Mouse (Mus musculus): Measurements from ENCODE around the gene Trnp1.

The Trnp1 gene

GRCm38 (mm10) chr4:133498160-133498724 is at the start of gene Trnp1:
Trnp1 (minus strand) TSS chr4:133498550.
- peak in 1 of 2 experiments; percentile 66 for DNase-seq

- peak; percentile 98 for DNase-seq
Measured at GRCm38 (mm10) chr4:133545272-133546231, 47.2 kb upstream of the Trnp1 start, which contains the start of gene Nudc. Nudc (minus strand) TSS chr4:133545996.

- no peak for DNase-seq
Measured at GRCm38 (mm10) chr4:133536652-133537051, 38.3 kb upstream of the Trnp1 start.

GRCm38 (mm10) chr4:133536081-133536480 is 37.7 kb upstream of the Trnp1 start:
- peak; percentile 55 to 69 for DNase-seq

- DNase-seq, result peak in 1 of 2 experiments; percentile 45
Measured at GRCm38 (mm10) chr4:133532777-133533176, 34.4 kb upstream of the Trnp1 start.

GRCm38 (mm10) chr4:133527788-133528187 is 29.4 kb upstream of the Trnp1 start:
- no peak for DNase-seq

- DNase-seq, result no peak
Measured at GRCm38 (mm10) chr4:133521502-133521901, 23.2 kb upstream of the Trnp1 start.

- DNase-seq, result peak; percentile 16 to 57
Measured at GRCm38 (mm10) chr4:133519369-133519665, 21.0 kb upstream of the Trnp1 start.

GRCm38 (mm10) chr4:133518601-133519368 is 20.4 kb upstream of the Trnp1 start, which contains the start of gene Kdf1:
Kdf1 (plus strand) TSS chr4:133518963.
- peak; percentile 82 to 91 for DNase-seq

GRCm38 (mm10) chr4:133512972-133513371 is 14.6 kb upstream of the Trnp1 start:
- DNase-seq, result peak; percentile 84 to 87

- peak; percentile 47 to 50 for DNase-seq
Measured at GRCm38 (mm10) chr4:133512511-133512910, 14.2 kb upstream of the Trnp1 start.

- no peak for DNase-seq
Measured at GRCm38 (mm10) chr4:133511050-133511449, 12.7 kb upstream of the Trnp1 start.

GRCm38 (mm10) chr4:133508990-133509389 is 10.6 kb upstream of the Trnp1 start:
- DNase-seq, result no peak

GRCm38 (mm10) chr4:133506573-133506972 is 8.2 kb upstream of the Trnp1 start:
- DNase-seq, result no peak

GRCm38 (mm10) chr4:133504755-133505485 is 6.6 kb upstream of the Trnp1 start:
- DNase-seq, result no peak

- no peak for DNase-seq
Measured at GRCm38 (mm10) chr4:133504300-133504699, 6.0 kb upstream of the Trnp1 start.

GRCm38 (mm10) chr4:133501514-133501913 is 3.2 kb upstream of the Trnp1 start:
- no peak for DNase-seq

- peak in 1 of 2 experiments; percentile 53 for DNase-seq
Measured at GRCm38 (mm10) chr4:133497461-133498159, 740 bp downstream of the Trnp1 start.

GRCm38 (mm10) chr4:133496738-133497445 is 1.5 kb downstream of the Trnp1 start:
- DNase-seq, result no peak

GRCm38 (mm10) chr4:133495711-133496110 is 2.6 kb downstream of the Trnp1 start:
- peak in 1 of 2 experiments; percentile 73 for DNase-seq

GRCm38 (mm10) chr4:133494867-133495266 is 3.5 kb downstream of the Trnp1 start:
- DNase-seq, result no peak
